Mouse (Mus musculus) B cell, adult 67 days (primary cell): Measurements from ENCODE around the gene Sf1. TPM values are rescaled to one million over a fixed set of nuclear protein-coding genes. Genes with fewer than 3 reads are reported as not detected.

Experiments used
- total RNA-seq, 2 experiments: library from RNA; stranded (reverse); gene quantifications; 4 replicates each; pipeline ENCODE4 v1.2.4; 2023

Gene Sf1
- total RNA-seq: 1,000 to 10,000 TPM in 1 of 2 experiments, 100 to 1,000 TPM in 1; 928 to 1,009 TPM

DNA sequence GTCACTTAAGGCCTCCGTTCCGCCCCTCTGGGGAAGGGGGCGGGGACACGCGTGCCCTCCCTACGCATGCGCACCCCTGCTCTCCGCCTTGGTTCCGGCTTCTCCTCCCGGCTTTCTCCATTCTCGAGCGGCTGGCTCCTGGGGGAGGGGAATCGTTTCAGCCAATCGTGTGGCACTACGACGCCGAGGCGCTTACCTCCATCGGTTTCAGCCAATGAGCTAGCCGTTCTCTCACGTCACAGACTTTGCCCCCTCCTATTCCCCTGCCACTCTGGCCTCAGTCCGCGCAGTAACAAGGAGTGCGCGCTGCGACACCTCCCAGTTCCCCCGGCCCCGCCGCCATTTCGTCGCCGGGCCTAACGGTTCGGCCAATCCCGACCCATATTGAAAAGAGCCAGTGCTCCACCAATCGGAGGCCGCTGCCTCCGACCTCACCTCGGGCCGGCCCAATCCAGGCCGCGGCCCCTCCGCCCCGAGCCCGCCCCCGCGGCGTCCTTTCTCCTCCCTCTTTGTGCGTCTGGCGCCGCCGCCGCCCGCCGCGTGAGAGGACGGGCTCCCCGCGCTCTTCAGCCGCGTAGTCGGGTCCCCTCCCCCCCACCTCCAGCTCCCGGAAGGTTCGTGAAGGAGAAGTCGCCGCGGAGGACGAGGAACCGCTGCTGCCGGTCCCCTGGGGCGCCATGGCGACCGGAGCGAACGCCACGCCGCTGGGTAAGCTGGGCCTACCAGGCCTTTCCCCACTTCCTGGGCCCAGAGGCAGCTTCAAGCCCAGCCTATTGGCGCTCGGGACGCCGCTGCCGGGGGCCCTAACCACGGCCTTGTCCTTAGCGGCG, at the start of gene Sf1:
Sf1 (plus strand) TSS at position 280 of the 830 bp plus-strand sequence.

DNA sequence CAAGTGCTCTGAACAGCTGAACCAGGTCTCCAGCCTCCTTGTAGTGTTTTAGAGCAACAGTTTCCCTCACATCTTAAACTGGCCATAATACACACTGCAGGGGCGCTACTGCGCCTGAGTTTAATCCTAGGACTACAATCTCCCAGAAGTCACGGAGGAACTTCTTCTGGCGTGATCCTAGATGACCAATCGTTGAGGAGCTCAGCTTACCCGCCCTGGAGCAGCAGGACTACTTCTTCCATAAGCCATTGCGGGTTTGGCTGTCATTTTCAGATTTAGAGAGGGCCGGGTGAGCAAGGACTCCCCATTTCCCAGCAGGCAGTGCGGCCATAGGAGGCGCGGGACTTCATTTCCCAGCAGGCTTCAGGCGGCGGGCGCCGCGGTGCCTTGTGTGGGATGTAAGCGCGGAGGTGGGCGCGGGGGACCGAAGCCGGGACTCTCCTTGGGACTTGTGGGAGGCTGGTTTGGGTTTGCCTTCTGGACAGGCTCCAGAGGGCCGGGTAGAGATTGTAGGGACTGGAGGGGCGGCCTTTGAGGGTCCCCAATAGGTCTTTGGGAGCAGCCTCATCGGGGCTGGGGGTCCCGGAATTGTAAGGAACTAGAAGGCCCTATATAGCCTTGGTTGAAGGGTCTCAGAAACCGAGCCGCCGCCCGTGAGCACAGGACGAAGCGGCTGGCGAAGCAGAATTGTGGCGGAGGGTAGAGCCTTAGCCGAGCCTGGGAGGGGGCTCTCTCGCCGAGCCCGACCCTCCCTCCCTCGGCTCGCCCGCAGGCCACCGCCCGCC, 28.6 kb upstream of the Sf1 start, which contains the start of gene Men1:
Men1 (plus strand) TSS at position 307 of the 785 bp plus-strand sequence.

DNA sequence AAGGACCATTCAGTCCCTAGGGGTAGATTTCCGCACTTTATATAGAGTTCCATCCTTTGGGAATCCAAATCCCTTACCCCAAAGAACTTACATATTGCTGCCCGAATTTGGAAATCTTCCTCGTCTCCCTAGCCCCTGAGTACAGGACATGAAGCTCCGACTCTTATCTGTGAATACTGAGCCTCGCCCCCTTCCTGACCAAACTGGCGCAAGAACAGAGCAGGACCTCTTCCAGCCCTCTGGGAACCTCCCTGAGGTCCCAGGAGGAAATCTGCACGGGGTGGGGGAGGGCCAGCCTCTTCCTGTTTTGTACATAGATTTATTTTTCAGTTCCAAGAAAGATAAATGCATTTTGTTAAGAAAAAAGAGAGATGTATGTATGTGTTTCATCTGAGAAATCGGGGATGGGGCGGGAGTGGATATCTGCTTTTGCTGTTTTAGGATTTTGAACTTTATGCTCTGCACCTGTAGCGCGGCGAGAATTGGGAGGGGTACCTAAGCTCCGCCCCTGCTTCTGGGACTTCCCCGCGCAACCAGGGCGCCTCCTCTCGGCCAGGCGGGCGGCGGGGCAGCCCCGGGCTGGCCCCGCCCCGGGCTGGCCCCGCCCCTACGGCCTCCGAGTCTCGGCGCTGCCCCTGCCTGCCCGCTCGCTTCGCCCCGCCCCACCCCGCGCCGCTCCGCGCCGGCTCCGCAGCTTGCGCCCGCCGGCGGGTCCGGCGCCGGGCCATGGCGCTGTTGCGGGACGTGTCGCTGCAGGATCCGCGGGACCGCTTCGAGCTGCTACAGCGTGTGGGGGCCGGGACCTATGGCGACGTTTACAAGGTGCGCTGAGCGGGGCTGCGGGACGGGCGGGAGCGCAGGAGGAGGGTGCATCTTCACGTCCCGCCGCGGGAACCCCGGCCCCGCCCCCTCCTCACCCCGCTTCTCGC, 22.7 kb upstream of the Sf1 start, which contains the start of gene Map4k2:
Map4k2 (plus strand) TSS at position 612 of the 929 bp plus-strand sequence.

DNA sequence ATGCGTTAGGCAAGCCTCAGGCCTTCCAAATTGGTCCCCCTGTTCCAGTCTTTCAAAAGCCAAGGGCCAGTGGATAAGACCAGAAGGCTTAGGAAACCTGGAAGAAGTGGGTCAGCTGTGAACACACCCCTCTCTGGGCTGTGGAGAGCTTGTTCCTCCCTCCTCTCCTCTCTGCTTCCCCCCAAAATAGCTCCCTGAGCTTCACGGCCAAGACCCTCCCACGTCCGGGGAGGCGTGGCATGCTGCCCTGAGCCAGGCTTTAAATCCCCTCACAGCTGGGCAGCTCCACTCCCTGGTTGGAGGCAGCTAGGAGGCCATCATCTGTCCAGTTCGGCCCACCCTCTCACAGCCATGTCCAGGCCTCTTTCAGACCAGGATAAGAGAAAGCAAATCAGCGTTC, 20.6 kb downstream of the Sf1 start, which contains the start of gene Pygm:
Pygm (plus strand) TSS at position 272 of the 400 bp plus-strand sequence.

DNA sequence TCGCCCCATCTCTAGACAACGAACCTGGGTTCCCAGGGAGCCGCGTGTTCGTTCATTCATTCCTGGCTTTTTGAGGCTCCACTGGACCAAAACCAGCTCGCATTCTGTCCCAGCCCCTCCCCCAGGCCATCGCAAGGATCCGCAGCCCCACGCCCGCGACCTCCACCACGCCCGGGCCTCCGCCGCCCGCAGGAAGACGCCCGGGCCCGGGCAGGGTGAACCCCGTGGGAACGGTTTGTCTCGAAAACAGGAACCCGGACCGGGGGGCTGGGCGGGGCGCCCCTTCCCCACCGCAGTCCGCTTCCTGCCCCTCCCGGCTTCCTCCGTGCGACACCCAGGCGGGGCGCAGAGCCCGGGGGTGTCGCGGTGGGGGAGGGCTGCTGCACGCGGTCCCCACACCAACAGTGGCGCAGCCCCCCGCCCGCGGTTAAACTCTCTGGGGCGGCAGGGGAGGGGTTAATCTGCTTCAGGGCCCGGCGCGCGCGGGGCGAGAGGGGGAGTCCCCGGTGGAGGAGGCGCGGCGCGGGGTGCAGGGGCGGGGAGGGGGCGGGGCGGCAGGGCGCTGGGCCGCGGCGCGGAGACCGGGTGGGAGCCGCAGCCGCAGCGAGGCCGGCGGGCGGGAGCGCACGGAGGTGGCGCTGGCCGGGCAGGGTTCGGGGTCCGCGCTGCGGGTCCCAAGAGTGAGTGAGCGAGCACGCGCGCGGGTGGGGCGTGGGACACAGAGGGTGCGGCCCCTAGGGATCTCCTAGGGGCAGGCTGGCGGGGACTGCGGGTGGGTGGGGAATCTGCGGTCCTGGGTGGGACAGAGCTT, 36.0 kb downstream of the Sf1 start, which contains the start of gene Rasgrp2:
Rasgrp2 (plus strand) TSS at position 56 of the 811 bp plus-strand sequence.

DNA sequence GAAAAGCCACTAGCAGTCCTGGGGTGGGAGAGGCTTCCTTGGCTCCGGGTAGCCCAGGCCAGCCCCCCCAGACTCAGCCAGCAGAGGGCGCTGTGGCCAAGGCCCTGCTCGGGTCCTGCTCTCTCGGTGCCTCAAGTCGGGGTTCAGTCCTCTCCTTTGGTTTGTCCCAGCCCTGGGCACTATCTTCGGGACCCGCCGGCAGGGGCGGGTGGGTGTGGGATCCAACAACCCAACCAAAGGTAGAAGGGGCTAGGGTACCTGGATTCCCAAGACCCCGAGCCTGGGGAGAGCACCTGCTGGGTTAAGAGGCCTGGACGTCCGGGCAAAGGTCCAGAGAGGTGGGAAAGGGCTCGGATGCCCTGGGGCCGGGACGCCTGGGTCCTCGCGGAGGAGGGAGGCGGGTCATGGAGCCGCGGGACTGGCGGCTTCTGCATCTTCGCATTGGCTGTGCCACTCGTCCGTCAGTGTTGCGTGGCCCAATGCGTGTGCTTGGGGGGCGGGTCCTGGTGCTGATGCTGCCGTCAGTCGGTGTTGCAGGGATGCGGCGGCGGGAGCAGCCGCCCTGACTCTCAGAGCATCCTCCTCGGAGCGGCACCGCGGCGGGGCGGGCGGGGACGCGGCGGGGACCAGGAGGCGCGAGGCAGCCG, 54.9 kb downstream of the Sf1 start, which contains the start of gene Nrxn2:
Nrxn2 (plus strand) TSS at position 499 of the 647 bp plus-strand sequence.

Other genes with a start within 250 kb of the Sf1 start
- 1 to 10 TPM; 8.8 to 10.0 TPM for gene Sac3d1, start 245.0 kb upstream of the Sf1 start, total RNA-seq
- gene Snx15, start 235.4 kb upstream of the Sf1 start, total RNA-seq: 10 to 100 TPM; 41.1 to 46.7 TPM
- gene Batf2, start 222.7 kb upstream of the Sf1 start, total RNA-seq: not detected
- gene Arl2, start 222.1 kb upstream of the Sf1 start, total RNA-seq: 10 to 100 TPM; 31.4 to 32.2 TPM
- not detected for gene Majin, start 179.3 kb upstream of the Sf1 start, total RNA-seq
- gene Gpha2, start 137.3 kb upstream of the Sf1 start, total RNA-seq: not detected
- gene Ppp2r5b, start 127.8 kb upstream of the Sf1 start, total RNA-seq: 10 to 100 TPM; 25.7 to 33.0 TPM
- 100 to 1,000 TPM; 105 to 123 TPM for gene Atg2a, start 122.0 kb upstream of the Sf1 start, total RNA-seq
- gene Ehd1, start 87.0 kb upstream of the Sf1 start, total RNA-seq: 100 to 1,000 TPM; 212 to 217 TPM
- 1 to 10 TPM; 8.0 to 9.0 TPM for gene Cdc42bpg, start 57.2 kb upstream of the Sf1 start, total RNA-seq
- gene Men1, start 28.7 kb upstream of the Sf1 start, total RNA-seq: 10 to 100 TPM; 42.3 to 45.0 TPM
- 100 to 1,000 TPM; 638 TPM for gene Map4k2, start 22.6 kb upstream of the Sf1 start, total RNA-seq
- 10 to 100 TPM; 17.5 to 19.3 TPM for gene Pygm, start 20.7 kb downstream of the Sf1 start, total RNA-seq
- 100 to 1,000 TPM; 737 to 900 TPM for gene Rasgrp2, start 35.6 kb downstream of the Sf1 start, total RNA-seq
- gene Nrxn2, start 55.0 kb downstream of the Sf1 start, total RNA-seq: 1 to 10 TPM in 1 of 2 experiments, under 1 TPM in 1; 0.70 to 1.1 TPM
- gene Slc22a12, start 179.3 kb downstream of the Sf1 start, total RNA-seq: under 1 TPM in 1 of 2 experiments, not detected in 1; 0.80 TPM